Mouse (Mus musculus) G1E (cell line): ENCODE measurements around the gene Vav3.

Source experiments
- CTCF ChIP-seq: IDR thresholded peaks from 2 replicates; pipeline ENCODE4 v1.5.1; 2012; ENCODE audit warnings: low read depth, low read length, inconsistent platforms, mixed read lengths
- GATA2 ChIP-seq: IDR thresholded peaks from 2 replicates; pipeline ENCODE4 v1.6.1; 2012; ENCODE audit warnings: low read depth, low read length, inconsistent platforms, borderline replicate concordance

DNA sequence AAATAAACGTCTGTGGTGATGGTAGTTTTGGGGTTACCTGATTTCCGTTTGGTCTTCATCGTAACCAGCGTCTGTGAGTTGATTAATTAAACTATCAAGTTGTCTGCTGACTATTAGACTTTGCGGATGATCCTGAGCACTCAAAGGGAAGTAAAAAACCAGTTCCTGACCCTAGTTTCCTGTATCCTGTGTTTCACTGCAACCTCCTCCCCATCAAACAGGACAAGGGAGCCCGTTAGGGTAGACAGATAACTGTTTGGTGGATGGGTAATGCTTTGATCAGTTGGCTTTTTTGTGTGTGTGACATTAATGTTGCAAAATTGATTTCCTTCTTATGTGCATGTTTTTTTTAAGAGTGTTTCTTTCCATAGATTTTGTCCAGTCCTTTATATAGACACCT is 12.2 kb downstream of the Vav3 start:
- TF ChIP-seq CTCF (no peak), GATA2 (no peak)
